Mouse (Mus musculus): ENCODE data around the gene Cep19. TPM values are rescaled to one million over a fixed set of nuclear protein-coding genes. Genes with fewer than 3 reads are reported as not detected.
A peak's percentile ranks its signal among the peaks of the same experiment; 100 is the strongest.

The Cep19 gene
- polyA plus RNA-seq, 1 experiment from 2014 or later, result 49.1 TPM

DNA sequence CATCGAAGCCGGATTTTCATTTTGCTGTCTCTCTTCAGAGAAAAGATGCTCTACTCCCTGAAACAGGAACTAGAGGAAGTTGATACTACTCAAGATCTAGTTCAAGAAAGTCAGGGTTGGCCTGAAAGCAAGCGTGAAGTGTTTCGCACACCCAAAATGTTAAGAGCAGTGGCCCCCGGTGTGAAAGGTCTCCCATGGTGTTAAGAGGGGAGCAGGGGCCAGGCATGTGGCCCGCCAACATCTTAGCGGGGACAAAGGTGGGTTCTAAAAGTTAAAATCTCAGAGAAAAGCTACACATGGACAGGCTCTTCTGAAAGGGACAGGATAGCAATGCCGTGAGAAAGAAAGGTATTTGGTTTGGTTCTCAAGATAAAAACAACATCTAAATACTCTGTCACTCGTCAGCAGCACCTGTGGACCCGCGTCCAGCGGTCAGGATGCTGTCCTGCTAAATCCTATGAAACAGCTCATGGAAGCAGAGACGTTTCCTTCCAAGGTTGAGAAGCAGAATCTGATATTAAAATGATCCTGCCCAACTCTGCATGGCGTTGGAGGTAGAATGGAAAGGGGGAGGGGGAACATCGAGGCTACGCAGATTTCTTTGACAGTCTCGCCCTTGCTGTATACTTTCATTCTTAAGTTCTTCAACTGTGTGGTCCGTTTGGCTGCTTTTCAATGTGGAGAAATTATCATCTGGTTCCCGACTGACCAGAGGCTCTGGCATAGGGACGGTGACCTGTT lies 30.0 kb downstream of the Cep19 start:
- no peak for ATAC-seq
- WGBS, result 87% methylated on average over 20 of the region's 20 CpGs
- H3K27ac ChIP-seq (ENCODE audit: low read length), result no peak overlapping the region
- no peaks in the 10 kb centered on the region for H3K27me3 ChIP-seq (ENCODE audit: control insufficient read depth, insufficient read depth, low read depth, low read length)
- no peak overlapping the region for H3K4me3 ChIP-seq (ENCODE audit: low read depth, low read length)
- H3K9ac ChIP-seq (ENCODE audit: low read depth, low read length), result no peak overlapping the region
- no peaks in the 10 kb centered on the region for H3K4me1 ChIP-seq (ENCODE audit: control insufficient read depth, insufficient read depth, low read length)
- no peak overlapping the region for H3K4me2 ChIP-seq (ENCODE audit: low read length)
- no peaks in the 10 kb centered on the region for H3K9me3 ChIP-seq (replicated peaks; ENCODE audit: control insufficient read depth, low read length, poor library complexity, severe bottlenecking)
- H3K36me3 ChIP-seq (ENCODE audit: control insufficient read depth, insufficient read depth, low read length), result no peaks in the 10 kb centered on the region

DNA sequence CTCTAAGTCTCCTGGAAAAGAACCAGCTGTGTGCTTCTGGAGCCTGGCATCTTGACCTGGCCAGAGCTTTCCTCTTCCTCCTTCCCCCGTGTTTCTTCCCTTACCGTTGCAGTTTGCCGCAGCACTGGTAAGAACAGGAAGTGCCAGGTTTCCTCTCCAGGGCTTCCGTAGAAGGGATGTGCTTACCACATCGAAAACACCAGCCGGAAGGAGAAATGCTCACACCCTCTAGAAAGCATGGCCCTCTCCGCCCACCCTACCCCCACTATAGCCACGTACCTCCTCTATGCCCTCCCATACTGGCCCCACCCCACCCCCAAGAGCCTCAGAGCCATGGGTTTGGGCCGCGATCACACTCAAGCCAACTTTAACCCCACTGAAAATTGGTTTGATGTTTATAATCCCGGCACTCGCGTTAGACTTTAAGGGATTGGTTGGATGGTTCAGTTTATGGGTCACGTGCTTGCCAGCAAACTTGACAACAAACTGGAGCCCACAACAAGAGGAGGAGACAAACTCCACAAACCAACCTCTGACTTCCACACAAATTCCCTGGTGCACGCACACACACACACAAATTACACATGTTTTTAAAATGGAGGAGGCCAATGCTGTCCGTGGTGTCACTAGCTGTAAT lies 30.7 kb downstream of the Cep19 start:
- Histone ChIP-seq H3K9ac (ENCODE audit: low read depth, low read length) (no peak overlapping the region), H3K27me3 (ENCODE audit: control insufficient read depth, insufficient read depth, low read depth, low read length) (no peaks in the 10 kb centered on the region), H3K9me3 (replicated peaks; ENCODE audit: control insufficient read depth, low read length, poor library complexity, severe bottlenecking) (no peaks in the 10 kb centered on the region), H3K27ac (ENCODE audit: low read length) (no peak overlapping the region), H3K4me2 (ENCODE audit: low read length) (no peak overlapping the region), H3K4me1 (ENCODE audit: control insufficient read depth, insufficient read depth, low read length) (no peaks in the 10 kb centered on the region), H3K4me3 (ENCODE audit: low read depth, low read length) (no peak overlapping the region), H3K36me3 (ENCODE audit: control insufficient read depth, insufficient read depth, low read length) (no peaks in the 10 kb centered on the region)
- 74% methylated on average over 16 of the region's 16 CpGs for WGBS
- ATAC-seq, result no peak

DNA sequence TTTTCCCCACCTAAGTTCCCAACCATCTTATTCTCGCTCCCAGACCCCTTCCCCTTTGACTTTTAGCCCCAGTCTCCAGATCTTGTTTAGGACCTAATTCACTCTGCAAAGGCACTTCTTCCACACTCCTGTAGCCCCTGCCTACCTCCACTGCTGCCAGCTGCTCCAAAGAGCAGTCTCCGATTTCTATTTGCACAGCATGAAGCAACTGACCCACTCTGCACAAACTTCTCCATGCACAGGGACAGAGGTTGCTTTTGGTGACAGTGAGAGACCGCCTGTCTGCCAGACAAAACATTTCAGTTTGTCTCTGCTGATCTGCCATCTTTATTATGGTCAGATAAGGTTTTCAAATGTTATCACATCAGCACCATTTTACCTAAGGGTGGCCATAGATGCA lies 33.5 kb downstream of the Cep19 start:
- Histone ChIP-seq H3K27me3 (ENCODE audit: control insufficient read depth, insufficient read depth, low read depth, low read length) (no peaks in the 10 kb centered on the region), H3K36me3 (ENCODE audit: control insufficient read depth, insufficient read depth, low read length) (no peaks in the 10 kb centered on the region), H3K4me1 (ENCODE audit: control insufficient read depth, insufficient read depth, low read length) (no peaks in the 10 kb centered on the region), H3K9me3 (replicated peaks; ENCODE audit: control insufficient read depth, low read length, poor library complexity, severe bottlenecking) (no peaks in the 10 kb centered on the region), H3K9ac (ENCODE audit: low read depth, low read length) (no peak overlapping the region), H3K4me3 (ENCODE audit: low read depth, low read length) (no peak overlapping the region), H3K4me2 (ENCODE audit: low read length) (no peak overlapping the region), H3K27ac (ENCODE audit: low read length) (no peak overlapping the region)
- ATAC-seq, result no peak
- 88% methylated on average over 3 of the region's 3 CpGs for WGBS

DNA sequence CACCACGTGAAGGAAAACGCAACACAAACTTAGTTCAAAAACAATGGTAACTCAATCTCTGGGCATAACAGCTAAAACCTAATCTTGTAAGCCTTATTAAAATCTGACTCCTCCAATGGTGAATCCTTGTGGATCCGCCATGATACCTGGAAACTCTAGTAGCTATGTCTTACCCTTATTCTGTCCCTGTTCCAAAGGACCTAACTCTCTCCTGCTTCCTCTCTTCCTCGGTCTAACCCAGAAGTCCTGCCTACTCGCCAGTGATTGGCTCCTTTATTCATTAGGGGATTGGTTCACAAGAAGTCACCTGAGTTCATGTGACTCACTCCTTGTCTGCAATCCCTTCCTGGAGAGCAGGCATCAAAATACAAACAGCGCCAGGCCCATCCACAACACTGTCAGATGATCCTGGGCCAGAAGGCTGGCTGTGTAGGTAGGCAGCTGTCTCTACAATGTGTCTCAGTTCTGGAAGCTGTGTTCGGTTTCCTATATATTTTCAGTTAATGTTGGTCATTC lies 36.3 kb downstream of the Cep19 start:
- no peak for ATAC-seq
- H3K27me3 ChIP-seq (ENCODE audit: control insufficient read depth, insufficient read depth, low read depth, low read length), result no peaks in the 10 kb centered on the region
- 84% methylated on average over 7 of the region's 7 CpGs for WGBS

DNA sequence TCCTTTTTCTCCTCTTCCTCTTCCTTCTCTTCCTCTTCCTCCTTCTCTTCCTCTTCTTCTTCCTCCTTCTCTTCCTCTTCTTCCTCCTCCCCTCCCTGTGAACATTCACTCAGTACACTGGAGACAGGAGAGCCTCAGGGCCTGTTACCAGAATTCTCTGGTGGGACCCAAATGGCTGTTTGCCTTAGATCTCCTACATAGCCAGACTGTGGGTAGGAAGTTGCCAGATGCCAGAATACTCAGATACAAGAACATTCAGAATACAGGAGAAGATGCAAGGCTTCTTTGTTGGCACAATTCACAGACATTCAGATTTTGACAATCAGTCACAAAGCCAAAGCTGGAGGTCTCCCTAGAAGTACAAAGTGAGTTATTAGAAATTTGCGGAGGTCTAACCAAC lies 39.4 kb downstream of the Cep19 start:
- WGBS, result 96% methylated on average over 1 of the region's 1 CpGs
- Histone ChIP-seq H3K4me3 (ENCODE audit: low read depth, low read length) (no peak overlapping the region), H3K36me3 (ENCODE audit: control insufficient read depth, insufficient read depth, low read length) (no peaks in the 10 kb centered on the region), H3K9me3 (replicated peaks; ENCODE audit: control insufficient read depth, low read length, poor library complexity, severe bottlenecking) (0 out of 2 replicates have a peak, but pooled peaks cover 3% of the 10 kb centered on the region), H3K27me3 (ENCODE audit: control insufficient read depth, insufficient read depth, low read depth, low read length) (no peaks in the 10 kb centered on the region), H3K9ac (ENCODE audit: low read depth, low read length) (no peak overlapping the region), H3K27ac (ENCODE audit: low read length) (no peak overlapping the region), H3K4me1 (ENCODE audit: control insufficient read depth, insufficient read depth, low read length) (no peaks in the 10 kb centered on the region), H3K4me2 (ENCODE audit: low read length) (no peak overlapping the region)
- ATAC-seq, result no peak

More for the DNA sequence above, 36.3 kb downstream of the Cep19 start:
- H3K36me3 ChIP-seq (ENCODE audit: control insufficient read depth, insufficient read depth, low read length), result no peaks in the 10 kb centered on the region
- no peak overlapping the region for H3K27ac ChIP-seq (ENCODE audit: low read length)
- H3K9ac ChIP-seq (ENCODE audit: low read depth, low read length), result no peak overlapping the region
- H3K4me1 ChIP-seq (ENCODE audit: control insufficient read depth, insufficient read depth, low read length), result no peaks in the 10 kb centered on the region
- no peaks in the 10 kb centered on the region for H3K9me3 ChIP-seq (replicated peaks; ENCODE audit: control insufficient read depth, low read length, poor library complexity, severe bottlenecking)
- H3K4me3 ChIP-seq (ENCODE audit: low read depth, low read length), result no peak overlapping the region
- no peak overlapping the region for H3K4me2 ChIP-seq (ENCODE audit: low read length)

DNA sequence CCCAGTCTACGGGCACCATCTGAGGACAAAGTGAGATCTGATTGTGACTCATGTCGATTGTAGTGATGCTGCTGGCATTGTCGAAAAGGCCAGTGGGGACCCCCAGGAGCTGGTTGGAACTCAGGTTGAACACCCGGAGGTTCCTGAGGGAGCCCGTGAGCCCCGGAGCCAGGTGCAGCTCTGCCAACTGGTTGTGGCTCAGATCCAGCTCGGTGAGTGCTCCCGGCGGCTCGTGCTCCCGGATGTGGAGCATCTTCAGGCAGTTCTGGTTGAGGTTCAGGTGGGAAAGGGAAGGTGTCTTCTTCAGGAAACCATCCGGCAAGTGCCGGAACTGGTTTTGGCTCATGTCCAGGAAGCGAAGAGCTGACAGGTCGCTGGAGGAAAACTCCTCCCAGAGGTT lies 44.2 kb downstream of the Cep19 start:
- Histone ChIP-seq H3K4me1 (ENCODE audit: control insufficient read depth, insufficient read depth, low read length) (no peaks in the 10 kb centered on the region), H3K27ac (ENCODE audit: low read length) (no peak overlapping the region), H3K9me3 (replicated peaks; ENCODE audit: control insufficient read depth, low read length, poor library complexity, severe bottlenecking) (0 out of 2 replicates have a peak, but pooled peaks cover 3% of the 10 kb centered on the region), H3K4me3 (ENCODE audit: low read depth, low read length) (no peak overlapping the region), H3K36me3 (ENCODE audit: control insufficient read depth, insufficient read depth, low read length) (no peaks in the 10 kb centered on the region; the same call in 1 of the 2 replicates), H3K9ac (ENCODE audit: low read depth, low read length) (no peak overlapping the region), H3K27me3 (ENCODE audit: control insufficient read depth, insufficient read depth, low read depth, low read length) (no peaks in the 10 kb centered on the region), H3K4me2 (ENCODE audit: low read length) (no peak overlapping the region)
- WGBS, result 94% methylated on average over 15 of the region's 15 CpGs
- no peak for ATAC-seq

DNA sequence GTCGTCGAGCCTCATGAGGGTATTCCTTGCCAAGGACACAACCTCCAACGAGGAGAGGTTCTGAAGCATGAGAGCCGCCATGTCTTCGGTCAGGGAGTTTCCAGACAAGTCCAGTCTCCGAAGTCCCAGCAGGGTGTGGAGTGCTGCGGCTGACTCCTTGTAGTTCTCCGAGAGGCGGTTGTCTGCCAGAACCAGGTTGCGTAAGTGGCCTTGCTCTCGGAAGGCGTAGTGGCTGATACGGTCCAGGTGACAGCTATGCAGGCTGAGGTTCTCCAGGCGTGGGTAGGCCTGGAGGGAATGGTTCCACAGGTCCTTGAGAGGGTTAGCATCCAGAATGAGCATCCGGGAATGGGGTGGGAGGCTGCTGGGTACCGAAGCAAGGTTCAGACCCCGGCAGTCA lies 45.0 kb downstream of the Cep19 start:
- 92% methylated on average over 17 of the region's 17 CpGs for WGBS
- Histone ChIP-seq H3K9me3 (replicated peaks; ENCODE audit: control insufficient read depth, low read length, poor library complexity, severe bottlenecking) (0 out of 2 replicates have a peak, but pooled peaks cover 3% of the 10 kb centered on the region), H3K4me2 (ENCODE audit: low read length) (no peak overlapping the region), H3K9ac (ENCODE audit: low read depth, low read length) (no peak overlapping the region), H3K4me3 (ENCODE audit: low read depth, low read length) (no peak overlapping the region), H3K36me3 (ENCODE audit: control insufficient read depth, insufficient read depth, low read length) (no peaks in the 10 kb centered on the region; the same call in 1 of the 2 replicates), H3K27me3 (ENCODE audit: control insufficient read depth, insufficient read depth, low read depth, low read length) (no peaks in the 10 kb centered on the region), H3K27ac (ENCODE audit: low read length) (no peak overlapping the region), H3K4me1 (ENCODE audit: control insufficient read depth, insufficient read depth, low read length) (no peaks in the 10 kb centered on the region)
- ATAC-seq, result no peak

DNA sequence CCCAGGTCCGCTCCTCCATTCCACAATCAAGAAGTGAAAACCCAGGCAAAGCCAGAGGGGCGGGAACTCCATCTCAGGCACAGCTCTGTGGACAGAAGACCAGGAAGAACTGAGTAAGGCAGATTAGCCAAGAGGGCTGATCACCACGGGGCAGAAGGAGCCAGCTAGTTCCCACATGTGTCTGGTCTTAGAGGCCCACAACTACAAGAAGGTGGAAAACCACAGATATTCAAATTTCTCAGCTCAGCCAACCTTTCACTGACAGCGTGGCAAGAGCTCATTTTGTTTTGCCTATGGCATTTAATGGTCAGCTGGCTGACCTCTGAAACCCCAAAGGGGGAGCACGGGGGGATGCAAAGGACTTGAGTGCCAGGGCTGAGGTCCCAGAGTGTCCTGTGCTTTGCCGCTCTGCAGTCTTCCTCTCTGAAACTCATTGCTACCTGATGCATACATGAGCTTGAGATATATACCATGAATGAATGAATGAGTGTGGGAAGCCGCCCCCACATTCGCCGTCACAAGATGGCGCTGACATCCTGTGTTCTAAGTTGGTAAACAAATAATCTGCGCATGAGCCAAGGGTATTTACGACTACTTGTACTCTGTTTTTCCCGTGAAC lies 48.1 kb downstream of the Cep19 start:
- no peaks in the 10 kb centered on the region for H3K27me3 ChIP-seq (ENCODE audit: control insufficient read depth, insufficient read depth, low read depth, low read length)
- no peak overlapping the region for H3K27ac ChIP-seq (ENCODE audit: low read length)
- ATAC-seq, result peak; percentile 39; the same call in 1 of the 2 replicates
- peak overlapping the region; percentile 43 for H3K4me2 ChIP-seq (ENCODE audit: low read length)
- H3K9ac ChIP-seq (ENCODE audit: low read depth, low read length), result no peak overlapping the region
- H3K36me3 ChIP-seq (ENCODE audit: control insufficient read depth, insufficient read depth, low read length), result no peaks in the 10 kb centered on the region; the same call in 1 of the 2 replicates
- 0 out of 2 replicates have a peak, but pooled peaks cover 3% of the 10 kb centered on the region for H3K9me3 ChIP-seq (replicated peaks; ENCODE audit: control insufficient read depth, low read length, poor library complexity, severe bottlenecking)
- WGBS, result 66% methylated on average over 10 of the region's 13 CpGs
- no peaks in the 10 kb centered on the region for H3K4me1 ChIP-seq (ENCODE audit: control insufficient read depth, insufficient read depth, low read length)
- H3K4me3 ChIP-seq (ENCODE audit: low read depth, low read length), result peak overlapping the region; percentile 13; the same call in 1 of the 2 replicates

DNA sequence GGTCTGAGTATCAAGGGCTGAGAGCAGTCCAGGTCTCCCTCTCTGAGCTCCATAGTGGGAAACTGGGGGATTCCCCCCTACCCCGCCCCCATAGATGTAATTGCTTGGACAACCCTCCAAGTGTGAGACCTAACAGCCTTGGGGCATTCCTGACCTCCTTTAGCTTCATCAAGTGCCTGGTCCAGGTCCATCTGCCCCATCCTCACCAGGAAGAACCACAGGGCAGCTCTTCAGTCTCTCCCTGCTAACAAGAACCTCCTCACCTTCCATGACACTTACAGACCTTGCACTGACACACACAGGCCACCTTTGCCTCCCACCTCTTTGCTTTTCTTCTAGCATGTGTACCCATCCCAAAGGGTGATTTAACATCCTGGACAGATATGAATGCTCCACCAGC lies 54.4 kb downstream of the Cep19 start:
- H3K27ac ChIP-seq (ENCODE audit: low read length), result no peak overlapping the region
- ATAC-seq, result no peak
- H3K4me1 ChIP-seq (ENCODE audit: control insufficient read depth, insufficient read depth, low read length), result no peaks in the 10 kb centered on the region
- WGBS, result 72% methylated on average over 1 of the region's 1 CpGs
- H3K4me2 ChIP-seq (ENCODE audit: low read length), result no peak overlapping the region
- H3K4me3 ChIP-seq (ENCODE audit: low read depth, low read length), result no peak overlapping the region
- H3K27me3 ChIP-seq (ENCODE audit: control insufficient read depth, insufficient read depth, low read depth, low read length), result no peaks in the 10 kb centered on the region
- H3K9ac ChIP-seq (ENCODE audit: low read depth, low read length), result no peak overlapping the region
- H3K36me3 ChIP-seq (ENCODE audit: control insufficient read depth, insufficient read depth, low read length), result no peaks in the 10 kb centered on the region
- H3K9me3 ChIP-seq (replicated peaks; ENCODE audit: control insufficient read depth, low read length, poor library complexity, severe bottlenecking), result no peaks in the 10 kb centered on the region
